Mouse (Mus musculus) embryonic facial prominence, embryonic 11.5 days (tissue): ENCODE data around the gene Nkiras2. TPM values are rescaled to one million over a fixed set of nuclear protein-coding genes. Genes with fewer than 3 reads are reported as not detected.

Experiments used
- ATAC-seq: fragments of 200-750 bp; cut with Nextera tagmentation; replicated peaks from 2 replicates; pipeline ENCODE4 v1.8.0; 2017; ENCODE audit warnings: low read depth; ENCODE audit not compliant: insufficient number of reproducible peaks, low FRiP score, low TSS enrichment
- DNase-seq: peaks from one replicate; pipeline ENCODE4 v3.0.0-alpha.2; 2015; ENCODE audit warnings: low spot score
- H3K27ac ChIP-seq: fragments of 300-500 bp; sonication (generic); replicated peaks from 2 replicates; pipeline ENCODE4 v1.5.1; 2014; ENCODE audit warnings: mild to moderate bottlenecking, low read depth, low read length, control low read depth
- H3K27me3 ChIP-seq: fragments of 300-500 bp; sonication (generic); 2 replicates; pipeline ENCODE4 v1.6.1; 2014; ENCODE audit warnings: mild to moderate bottlenecking, low read length, moderate library complexity, mixed read lengths; ENCODE audit not compliant: control insufficient read depth, insufficient read depth
- H3K36me3 ChIP-seq: fragments of 300-500 bp; sonication (generic); replicated peaks from 2 replicates; pipeline ENCODE4 v1.6.1; 2014; ENCODE audit warnings: low read depth, mild to moderate bottlenecking, low read length, moderate library complexity, mixed read lengths; ENCODE audit not compliant: control insufficient read depth, insufficient read depth
- H3K4me1 ChIP-seq: fragments of 300-500 bp; sonication (generic); 2 replicates; pipeline ENCODE4 v1.6.1; 2014; ENCODE audit warnings: low read length, mixed read lengths; ENCODE audit not compliant: control insufficient read depth, insufficient read depth
- H3K4me2 ChIP-seq: fragments of 300-500 bp; sonication (generic); 2 replicates; pipeline ENCODE4 v1.6.1; 2014; ENCODE audit warnings: low read depth, mild to moderate bottlenecking, control low read depth, low read length, moderate library complexity
- H3K4me3 ChIP-seq: fragments of 300-500 bp; sonication (generic); 2 replicates; pipeline ENCODE4 v1.5.1; 2014; ENCODE audit warnings: low read depth, low read length, control low read depth
- H3K9ac ChIP-seq: fragments of 300-500 bp; sonication (generic); replicated peaks from 2 replicates; pipeline ENCODE4 v1.6.1; 2014; ENCODE audit warnings: mild to moderate bottlenecking, control low read depth, low read length
- H3K9me3 ChIP-seq: fragments of 300-500 bp; sonication (generic); replicated peaks from 2 replicates; pipeline ENCODE4 v1.6.1; 2016; ENCODE audit warnings: mild to moderate bottlenecking, low read length, inconsistent platforms, mixed read lengths; ENCODE audit not compliant: control insufficient read depth
- WGBS: fragments of 180-500 bp; shearing (Covaris S2); extraction: QIAGEN DNeasy Blood & Tissue Kit; methylation state at CpG from one replicate; pipeline ENCODE4 v1.1.7; 2014; 5-methylcytosine and 5-hydroxymethylcytosine counted together
- polyA plus RNA-seq: library from polyadenylated mRNA; unstranded; fragments of >200 nt; fragmentation: Nextera tagmentation; extraction: Ambion mirVana; gene quantifications from 2 replicates; pipeline ENCODE4 v1.2.1, GENCODE M21; 2014

Nkiras2 gene
- 79.5 and 93.0 TPM in 2 replicates for polyA plus RNA-seq

- peak; percentile 29 for ATAC-seq
- peak within 1 kb of the TSS; percentile 77 for H3K27ac ChIP-seq
- WGBS: under 1% methylated on average over 36 of the region's 36 CpGs
- peak within 1 kb of the TSS; percentile 75 for H3K4me2 ChIP-seq
- peak within 1 kb of the TSS; percentile 74 for H3K9ac ChIP-seq
- H3K27me3 ChIP-seq: no peaks in the 10 kb centered on the region
- H3K4me1 ChIP-seq: peaks cover 2% of the 10 kb centered on the region; the same call in 1 of the 2 replicates
- H3K36me3 ChIP-seq: no peaks in the 10 kb centered on the region
- peak; percentile 79 for DNase-seq
- no peaks in the 10 kb centered on the region for H3K9me3 ChIP-seq
- peak within 1 kb of the TSS; percentile 72 for H3K4me3 ChIP-seq
Measured at GRCm38 (mm10) chr11:100618761-100619484, at the start of gene Nkiras2. Nkiras2 (plus strand) TSS chr11:100619244.

- no peak for ATAC-seq
- Histone ChIP-seq H3K27ac (no peak overlapping the region), H3K4me1 (no peaks in the 10 kb centered on the region), H3K9ac (no peak overlapping the region), H3K9me3 (no peaks in the 10 kb centered on the region), H3K27me3 (peaks cover 4% of the 10 kb centered on the region), H3K4me3 (no peak overlapping the region), H3K4me2 (no peak overlapping the region), H3K36me3 (no peaks in the 10 kb centered on the region)
- WGBS: 63% methylated on average over 9 of the region's 9 CpGs
- no peak for DNase-seq
Measured at GRCm38 (mm10) chr11:100569789-100570188, 49.3 kb upstream of the Nkiras2 start.

- DNase-seq: peak; percentile 88
- Histone ChIP-seq H3K9ac (0 out of 2 replicates have a peak overlapping the region, but pooled peaks have one; percentile 18), H3K4me3 (no peak overlapping the region), H3K27me3 (peaks cover 4% of the 10 kb centered on the region), H3K4me1 (no peaks in the 10 kb centered on the region), H3K4me2 (peak overlapping the region; percentile 27; the same call in 1 of the 2 replicates), H3K9me3 (no peaks in the 10 kb centered on the region), H3K27ac (no peak overlapping the region), H3K36me3 (no peaks in the 10 kb centered on the region)
- peak; percentile 31; the same call in 1 of the 2 replicates for ATAC-seq
- 13% methylated on average over 8 of the region's 8 CpGs for WGBS
Measured at GRCm38 (mm10) chr11:100570430-100571201, 48.4 kb upstream of the Nkiras2 start.

- H3K36me3 ChIP-seq: no peaks in the 10 kb centered on the region; the same call in 1 of the 2 replicates
- ATAC-seq (0 out of 2 replicates have a peak, but pooled peaks have one; percentile 4), DNase-seq (peak; percentile 15)
- no peaks in the 10 kb centered on the region for H3K9me3 ChIP-seq
- H3K4me3 ChIP-seq: no peak overlapping the region
- peak overlapping the region; percentile 19; the same call in 1 of the 2 replicates for H3K4me2 ChIP-seq
- H3K4me1 ChIP-seq: no peaks in the 10 kb centered on the region
- WGBS: 12% methylated on average over 16 of the region's 16 CpGs
- H3K27me3 ChIP-seq: peaks cover 4% of the 10 kb centered on the region
- H3K9ac ChIP-seq: no peak overlapping the region
- no peak overlapping the region for H3K27ac ChIP-seq
Measured at GRCm38 (mm10) chr11:100571202-100571567, 47.9 kb upstream of the Nkiras2 start.

- H3K4me2 ChIP-seq: peak overlapping the region; percentile 85; the same call in 1 of the 2 replicates
- no peaks in the 10 kb centered on the region for H3K4me1 ChIP-seq
- ATAC-seq (no peak), DNase-seq (no peak)
- no peak overlapping the region; the same call in 1 of the 2 replicates for H3K4me3 ChIP-seq
- H3K27ac ChIP-seq: no peak overlapping the region
- H3K27me3 ChIP-seq: peaks cover 4% of the 10 kb centered on the region
- H3K36me3 ChIP-seq: no peaks in the 10 kb centered on the region; the same call in 1 of the 2 replicates
- 94% methylated on average over 3 of the region's 3 CpGs for WGBS
- H3K9ac ChIP-seq: no peak overlapping the region
- no peaks in the 10 kb centered on the region for H3K9me3 ChIP-seq
Measured at GRCm38 (mm10) chr11:100574188-100574587, 44.9 kb upstream of the Nkiras2 start.

GRCm38 (mm10) chr11:100574708-100575483 lies 44.1 kb upstream of the Nkiras2 start, which contains the start of gene Cnp:
Cnp (plus strand) TSS chr11:100574904.
- Histone ChIP-seq H3K9ac (peak within 1 kb of the TSS; percentile 71), H3K4me2 (peak within 1 kb of the TSS; percentile 85), H3K4me3 (peak within 1 kb of the TSS; percentile 64), H3K27ac (0 out of 2 replicates have a peak within 1 kb of the TSS, but pooled peaks have one; percentile 10), H3K4me1 (no peaks in the 10 kb centered on the region), H3K9me3 (no peaks in the 10 kb centered on the region), H3K36me3 (no peaks in the 10 kb centered on the region; the same call in 1 of the 2 replicates), H3K27me3 (peaks cover 4% of the 10 kb centered on the region)
- 2% methylated on average over 47 of the region's 47 CpGs for WGBS
- peak; percentile 79 for DNase-seq
- ATAC-seq: peak; percentile 53

- peak overlapping the region; percentile 71; the same call in 1 of the 2 replicates for H3K9ac ChIP-seq
- 29% methylated on average over 2 of the region's 2 CpGs for WGBS
Measured at GRCm38 (mm10) chr11:100575484-100575855, 43.6 kb upstream of the Nkiras2 start.

More at GRCm38 (mm10) chr11:100575484-100575855, 43.6 kb upstream of the Nkiras2 start:
- Histone ChIP-seq H3K27ac (no peak overlapping the region), H3K4me1 (no peaks in the 10 kb centered on the region), H3K36me3 (no peaks in the 10 kb centered on the region; the same call in 1 of the 2 replicates), H3K4me3 (peak overlapping the region; percentile 64), H3K27me3 (peaks cover 4% of the 10 kb centered on the region), H3K9me3 (no peaks in the 10 kb centered on the region), H3K4me2 (peak overlapping the region; percentile 85)
- ATAC-seq (peak; percentile 32; the same call in 1 of the 2 replicates), DNase-seq (no peak)
